Mouse (Mus musculus): Measurements from ENCODE around the gene Oas1a. TPM values are rescaled to one million over a fixed set of nuclear protein-coding genes. Genes with fewer than 3 reads are reported as not detected.
"Not testable (repeated sequence)": the region's sequence is repeated elsewhere in the genome, so short reads cannot be mapped to it uniquely, and the experiment has no call there.

The Oas1a gene
- total RNA-seq (2021), result under 1 TPM; 0.26 to 0.27 TPM

- DNase-seq (ENCODE audit: extremely low spot score in 1 of 2, low spot score in 1 of 2), result not testable (repeated sequence)
Observed at GRCm38 (mm10) chr5:120906791-120907733, at the start of gene Oas1a. Gene Oas1a (minus strand): TSS chr5:120907521.

- DNase-seq (ENCODE audit: extremely low spot score in 1 of 2, low spot score in 1 of 2), result peak; percentile 51 to 76
Observed at GRCm38 (mm10) chr5:120953974-120954373, 46.7 kb upstream of the Oas1a start.

GRCm38 (mm10) chr5:120952242-120952770 lies 45.0 kb upstream of the Oas1a start:
- DNase-seq (ENCODE audit: extremely low spot score in 1 of 2, low spot score in 1 of 2), result no peak

DNA sequence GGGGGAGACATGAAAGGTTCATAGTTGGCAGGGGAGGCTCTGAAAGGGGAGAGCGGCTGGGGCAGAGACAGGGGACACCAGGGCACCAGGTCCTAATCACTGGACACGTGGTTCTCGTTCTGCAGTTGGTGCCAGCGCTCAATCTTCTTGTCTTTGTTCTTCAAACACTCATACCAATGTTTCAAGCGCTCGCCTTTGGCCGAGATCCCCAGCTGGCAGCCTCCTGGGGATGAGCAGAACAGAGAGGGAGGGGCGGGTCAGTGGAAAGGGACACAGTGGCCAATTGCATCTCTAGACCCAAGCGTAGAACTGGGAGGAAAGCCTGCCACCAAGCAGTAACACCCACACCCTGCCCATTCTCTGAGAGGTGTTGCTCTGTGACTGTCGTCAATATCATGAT lies 34.8 kb upstream of the Oas1a start:
- DNase-seq (ENCODE audit: extremely low spot score in 1 of 2, low spot score in 1 of 2), result no peak

GRCm38 (mm10) chr5:120938586-120938985 lies 31.3 kb upstream of the Oas1a start:
- no peak for DNase-seq (ENCODE audit: extremely low spot score in 1 of 2, low spot score in 1 of 2)

DNA sequence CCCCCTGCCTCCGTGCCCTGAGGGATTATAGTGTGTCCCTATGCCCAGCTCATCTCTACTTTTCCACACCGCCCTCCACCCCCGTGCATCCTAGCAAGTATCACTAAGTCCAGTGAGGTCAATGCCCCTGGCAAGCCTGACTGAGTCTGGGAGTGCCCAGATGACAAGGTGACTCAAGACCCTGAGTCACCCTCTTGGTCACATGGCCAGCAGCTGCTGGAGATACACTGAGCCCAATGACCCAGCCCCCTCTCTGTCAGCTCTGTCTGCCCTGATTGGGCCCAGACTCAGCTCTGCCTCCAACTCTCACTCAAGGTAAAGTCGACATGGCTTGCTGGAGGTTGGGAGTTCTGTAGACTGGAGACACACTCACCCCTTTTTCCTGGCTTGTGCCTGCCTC lies 30.5 kb upstream of the Oas1a start:
- no peak for DNase-seq (ENCODE audit: extremely low spot score in 1 of 2, low spot score in 1 of 2)

- DNase-seq (ENCODE audit: extremely low spot score in 1 of 2, low spot score in 1 of 2), result no peak
Observed at GRCm38 (mm10) chr5:120933966-120934365, 26.6 kb upstream of the Oas1a start.

DNA sequence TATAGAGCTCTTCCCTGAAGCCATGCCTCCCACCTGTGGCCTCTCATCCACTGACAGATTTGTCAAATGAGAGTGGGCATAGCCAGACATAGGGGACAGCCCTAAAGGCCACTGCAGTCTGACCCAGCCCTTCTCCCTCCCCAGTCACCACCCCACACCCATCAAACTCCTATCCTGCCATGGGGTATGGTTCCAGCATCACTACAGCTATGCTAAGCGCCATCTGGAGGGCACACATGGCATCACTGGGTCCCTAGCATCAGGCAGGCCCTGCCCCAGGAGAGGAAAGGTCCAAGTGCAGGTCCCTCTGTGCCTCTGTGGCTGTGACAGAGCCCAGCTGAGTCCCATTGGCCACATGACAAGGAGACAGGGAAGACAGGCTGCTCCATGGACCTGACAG lies 19.7 kb upstream of the Oas1a start:
- DNase-seq (ENCODE audit: extremely low spot score in 1 of 2, low spot score in 1 of 2), result no peak

- DNase-seq (ENCODE audit: extremely low spot score in 1 of 2, low spot score in 1 of 2), result not testable (repeated sequence)
Observed at GRCm38 (mm10) chr5:120926311-120926710, 19.0 kb upstream of the Oas1a start.

- not testable (repeated sequence) for DNase-seq (ENCODE audit: extremely low spot score in 1 of 2, low spot score in 1 of 2)
Observed at GRCm38 (mm10) chr5:120924520-120924919, 17.2 kb upstream of the Oas1a start.

GRCm38 (mm10) chr5:120923969-120924368 lies 16.6 kb upstream of the Oas1a start:
- no peak for DNase-seq (ENCODE audit: extremely low spot score in 1 of 2, low spot score in 1 of 2)

- no peak for DNase-seq (ENCODE audit: extremely low spot score in 1 of 2, low spot score in 1 of 2)
Observed at GRCm38 (mm10) chr5:120920296-120920695, 13.0 kb upstream of the Oas1a start.

- not testable (repeated sequence) for DNase-seq (ENCODE audit: extremely low spot score in 1 of 2, low spot score in 1 of 2)
Observed at GRCm38 (mm10) chr5:120919156-120919935, 12.0 kb upstream of the Oas1a start.

DNA sequence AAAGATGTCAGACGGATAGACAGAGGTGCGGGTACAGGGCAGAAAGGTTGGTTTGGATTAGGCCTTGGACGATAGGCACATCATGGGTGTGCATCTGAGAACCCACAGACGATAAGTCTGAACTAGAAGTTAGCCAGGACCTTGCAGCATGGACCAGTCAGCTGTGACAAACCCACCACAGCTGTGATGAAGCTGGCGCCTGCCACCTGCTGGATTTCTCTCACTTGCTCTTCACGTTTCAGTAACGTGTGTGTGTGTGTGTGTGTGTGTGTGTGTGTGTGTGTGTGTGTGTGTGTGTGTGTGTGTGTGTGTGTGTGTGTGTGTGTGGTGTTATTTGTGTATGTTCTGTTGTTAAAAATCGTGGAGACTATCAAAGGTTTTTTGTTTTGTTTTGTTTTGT lies 6.9 kb upstream of the Oas1a start, which contains the start of gene Oas1d:
Oas1d (plus strand) TSS at position 333 of the 400 bp plus-strand sequence.
- DNase-seq (ENCODE audit: extremely low spot score in 1 of 2, low spot score in 1 of 2), result not testable (repeated sequence)

- no peak for DNase-seq (ENCODE audit: extremely low spot score in 1 of 2, low spot score in 1 of 2)
Observed at GRCm38 (mm10) chr5:120908196-120908920, 1.0 kb upstream of the Oas1a start.

DNA sequence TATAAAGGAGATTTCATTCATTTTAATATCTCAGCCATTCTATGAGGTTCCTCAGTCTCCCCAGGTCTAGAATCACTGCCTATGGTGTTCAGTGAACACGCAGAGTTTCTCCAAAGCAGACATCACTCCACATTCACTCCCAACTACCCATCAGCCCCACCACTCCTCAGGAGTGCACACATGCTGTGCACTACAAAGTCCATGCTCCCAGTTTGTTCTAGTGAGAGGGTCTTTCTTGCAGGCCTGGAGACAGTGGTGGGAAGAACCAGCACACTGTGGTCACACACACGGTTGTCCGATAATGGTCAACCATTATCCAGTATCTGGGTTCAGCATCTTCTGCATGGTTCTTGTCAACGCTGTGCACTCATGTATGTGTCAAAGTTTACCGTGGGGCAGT lies 5.3 kb downstream of the Oas1a start:
- no peak for DNase-seq (ENCODE audit: extremely low spot score in 1 of 2, low spot score in 1 of 2)

- DNase-seq (ENCODE audit: extremely low spot score in 1 of 2, low spot score in 1 of 2), result no peak
Observed at GRCm38 (mm10) chr5:120900666-120901065, 6.7 kb downstream of the Oas1a start.

- DNase-seq (ENCODE audit: extremely low spot score in 1 of 2, low spot score in 1 of 2), result no peak
Observed at GRCm38 (mm10) chr5:120898726-120899125, 8.6 kb downstream of the Oas1a start.

GRCm38 (mm10) chr5:120898307-120898706 lies 9.0 kb downstream of the Oas1a start:
- DNase-seq (ENCODE audit: extremely low spot score in 1 of 2, low spot score in 1 of 2), result no peak

DNA sequence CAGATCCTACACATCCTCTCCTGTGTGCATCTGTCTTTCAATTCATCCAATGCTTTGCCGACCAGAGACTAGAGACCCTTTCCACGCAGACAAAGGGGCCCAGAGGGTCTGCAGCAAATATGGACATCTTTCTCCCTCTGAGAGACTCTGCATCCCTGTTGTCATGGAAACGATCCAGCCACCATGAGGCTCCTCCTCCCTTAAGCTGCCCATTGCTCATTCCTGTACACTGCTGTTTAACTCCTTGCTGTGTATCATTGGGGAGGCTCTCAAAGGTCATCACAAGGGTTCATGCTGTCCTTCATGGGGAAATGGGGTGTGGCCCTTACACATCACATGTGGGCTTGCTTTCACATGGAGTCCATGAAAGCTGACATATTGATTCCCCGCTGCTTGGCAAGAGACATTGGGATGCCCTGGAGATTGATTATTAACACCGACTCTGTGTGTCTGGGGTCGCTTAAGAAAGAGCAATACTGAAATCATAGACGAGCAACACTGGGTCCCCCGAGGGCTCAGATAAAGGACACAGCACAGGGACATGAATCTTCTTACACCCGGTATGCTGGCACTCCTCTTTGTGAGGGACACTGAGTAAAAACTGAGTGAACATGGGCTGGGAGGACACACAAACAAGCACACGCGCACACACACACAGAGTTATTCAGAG lies 12.0 kb downstream of the Oas1a start:
- DNase-seq (ENCODE audit: extremely low spot score in 1 of 2, low spot score in 1 of 2), result no peak

Measured in layer of hippocampus, postnatal 25 days (tissue).